Mouse (Mus musculus) gonadal fat pad, adult 2 months (tissue): ENCODE results near the gene Tff2. TPM values are rescaled to one million over a fixed set of nuclear protein-coding genes. Genes with fewer than 3 reads are reported as not detected.

ENCODE experiments used
- DNase-seq: peaks from one replicate; pipeline ENCODE4 v3.0.0-alpha.2; 2012; ENCODE audit warnings: low read depth
- polyA plus RNA-seq: library from polyadenylated mRNA; depleted of rRNA; stranded (reverse); fragments of >200 nt; gene quantifications from 2 replicates; pipeline ENCODE4 v1.2.3, GENCODE M21; 2012

Gene Tff2
- polyA plus RNA-seq, 1 experiment, result 0.31 TPM

- no peak for DNase-seq
Observed at GRCm38 (mm10) chr17:31136291-31136690, 7.8 kb downstream of the Tff2 start.

DNA sequence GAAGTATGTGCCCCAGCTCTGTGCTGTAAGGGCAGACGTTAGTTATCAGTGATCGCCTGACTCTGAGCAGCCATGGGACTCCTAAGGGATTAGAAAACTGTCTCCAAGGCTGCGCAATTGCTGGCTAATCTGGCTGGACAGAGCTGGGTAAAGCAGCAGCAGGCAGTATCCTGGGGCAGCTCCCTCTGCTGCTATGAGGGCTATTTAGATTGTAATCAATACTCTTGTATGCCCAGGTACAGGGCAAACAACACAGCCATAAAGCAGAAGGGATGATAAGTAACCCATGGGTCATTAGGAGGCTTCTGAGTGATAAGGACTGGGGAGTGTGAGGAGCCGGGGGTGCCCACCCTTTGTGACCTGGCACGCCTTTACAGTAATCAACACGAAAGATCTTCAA, 9.2 kb downstream of the Tff2 start:
- DNase-seq, result no peak

- no peak for DNase-seq
Observed at GRCm38 (mm10) chr17:31133776-31134175, 10.3 kb downstream of the Tff2 start.

GRCm38 (mm10) chr17:31131269-31131821, 12.7 kb downstream of the Tff2 start:
- no peak for DNase-seq

DNA sequence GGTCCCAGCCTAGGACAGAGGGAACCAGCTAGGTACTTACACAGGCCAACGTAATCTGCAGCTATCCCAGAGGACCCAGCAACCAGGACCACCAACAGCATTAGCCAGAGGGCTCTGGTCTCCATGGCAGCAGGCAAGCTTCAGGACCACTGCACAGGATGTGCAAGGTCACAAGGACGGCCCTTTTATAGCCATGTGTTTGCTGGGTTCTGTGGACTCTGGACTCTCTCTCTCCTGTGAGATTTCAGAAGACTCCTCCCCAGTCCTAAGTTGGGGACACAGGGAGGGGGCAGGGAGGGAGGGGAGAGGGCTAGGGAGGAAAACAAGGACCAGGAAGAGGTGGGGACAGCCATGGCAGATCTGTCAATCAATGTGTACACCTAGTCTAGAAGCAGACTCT, 14.6 kb downstream of the Tff2 start, which contains the start of gene Tff3:
Gene Tff3, minus strand, starts transcription at position 195 of the 400 bp plus-strand sequence.
- no peak for DNase-seq

GRCm38 (mm10) chr17:31128708-31129318, 15.3 kb downstream of the Tff2 start:
- DNase-seq, result no peak

GRCm38 (mm10) chr17:31125548-31126266, 18.4 kb downstream of the Tff2 start:
- DNase-seq, result no peak

DNA sequence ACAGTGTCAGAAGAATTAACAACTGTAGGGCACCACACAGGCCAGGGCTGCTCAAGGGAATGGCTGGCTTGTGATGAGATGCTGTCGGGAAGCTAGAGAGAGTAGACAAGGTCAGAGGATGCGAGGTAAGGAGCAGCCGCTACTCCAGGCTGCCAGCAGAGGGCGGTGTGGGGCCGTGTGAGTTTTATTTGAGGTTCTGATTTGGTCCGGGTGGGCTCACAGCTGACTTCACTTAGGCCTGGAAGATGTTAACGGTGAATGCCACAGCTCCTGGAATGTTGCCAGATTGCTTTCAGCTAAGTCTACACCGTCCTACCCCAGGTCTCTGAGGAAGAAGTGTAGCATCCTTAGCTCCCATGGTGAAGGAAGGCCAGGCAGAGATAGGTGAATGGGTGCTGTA, 22.1 kb downstream of the Tff2 start:
- no peak for DNase-seq

DNA sequence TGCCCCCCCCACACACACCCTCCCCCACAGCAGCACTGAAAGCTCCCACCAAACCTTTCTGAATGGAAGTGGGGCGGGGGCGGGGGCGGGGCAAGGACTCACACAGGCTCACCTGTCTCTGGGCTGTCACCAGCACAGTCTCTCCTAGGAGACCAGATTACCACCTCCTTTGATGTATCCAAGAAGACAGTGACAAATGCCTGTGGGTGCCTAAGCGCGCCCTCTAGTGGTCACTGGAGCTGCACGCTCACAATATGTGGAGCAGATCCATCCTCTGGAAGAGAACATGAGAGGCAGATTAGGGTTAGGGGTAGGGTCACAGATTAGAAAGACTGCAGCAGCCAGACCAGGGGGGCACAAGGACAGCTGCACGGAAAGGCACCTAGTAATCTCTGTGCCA, 24.7 kb downstream of the Tff2 start:
- no peak for DNase-seq

- no peak for DNase-seq
Observed at GRCm38 (mm10) chr17:31117946-31118345, 26.1 kb downstream of the Tff2 start.

DNA sequence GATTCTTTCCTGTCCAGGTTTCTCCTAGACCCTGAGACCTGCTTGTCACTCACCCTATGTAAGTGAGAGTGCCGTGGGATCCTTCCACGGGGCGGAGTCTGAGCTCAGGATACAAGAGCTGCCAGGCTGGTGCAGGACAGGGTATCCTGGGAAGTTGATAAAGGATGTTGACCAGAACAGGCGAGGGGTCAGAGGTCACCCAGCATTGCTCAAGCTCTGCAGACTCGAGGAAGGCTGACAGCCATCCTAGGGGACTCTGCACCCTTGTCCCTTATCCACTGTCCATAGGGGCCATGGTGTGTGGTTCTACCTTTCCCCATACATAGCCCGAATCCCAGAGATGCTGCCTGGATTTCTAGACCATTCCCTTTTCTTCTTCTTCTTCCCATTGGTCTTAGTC, 28.0 kb downstream of the Tff2 start:
- no peak for DNase-seq

GRCm38 (mm10) chr17:31113191-31113856, 30.8 kb downstream of the Tff2 start:
- no peak for DNase-seq

- DNase-seq, result no peak
Observed at GRCm38 (mm10) chr17:31108388-31108787, 35.7 kb downstream of the Tff2 start.

- no peak for DNase-seq
Observed at GRCm38 (mm10) chr17:31103823-31104222, 40.3 kb downstream of the Tff2 start.

- no peak for DNase-seq
Observed at GRCm38 (mm10) chr17:31103007-31103570, 41.0 kb downstream of the Tff2 start.

DNA sequence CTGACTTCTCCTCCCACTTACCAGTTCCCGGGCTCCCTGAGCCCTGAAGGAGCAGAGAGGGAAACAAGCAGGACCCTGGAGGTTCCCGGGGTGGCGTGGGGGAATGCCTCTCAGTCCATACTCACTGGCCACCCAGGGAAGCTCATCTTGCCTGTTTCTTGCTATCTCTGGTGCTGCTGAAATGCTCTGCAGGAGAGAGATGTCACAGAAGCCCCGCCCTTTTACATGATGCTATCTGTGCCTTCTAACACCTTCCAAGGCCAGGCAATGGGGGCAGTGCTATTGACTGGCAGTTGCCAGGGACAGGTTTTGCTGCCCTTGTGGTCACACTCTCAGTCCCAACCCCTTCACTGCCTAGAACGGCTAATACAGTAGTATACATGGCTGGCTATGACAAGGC, 45.3 kb downstream of the Tff2 start:
- no peak for DNase-seq

- DNase-seq, result no peak
Observed at GRCm38 (mm10) chr17:31096893-31097292, 47.2 kb downstream of the Tff2 start.

DNA sequence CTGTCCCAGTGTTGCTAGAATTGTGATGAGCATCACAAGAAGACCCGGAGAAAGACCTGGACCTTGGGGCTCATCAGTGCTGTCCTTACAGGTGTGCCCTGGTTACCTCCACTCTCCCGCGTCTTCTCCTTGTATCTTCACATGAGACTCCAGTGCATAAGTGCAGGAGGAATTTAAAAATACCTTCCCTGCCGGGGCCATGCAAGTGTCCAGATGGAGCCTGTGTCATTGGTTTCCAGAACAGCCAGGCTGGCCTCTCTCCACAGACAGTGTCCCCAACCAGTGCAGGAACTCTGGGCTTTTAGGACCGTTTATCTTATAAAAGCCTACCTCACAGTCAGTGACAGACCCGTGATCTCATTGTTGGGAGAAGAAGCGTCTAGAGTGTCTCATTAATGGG, 48.5 kb downstream of the Tff2 start:
- no peak for DNase-seq

DNA sequence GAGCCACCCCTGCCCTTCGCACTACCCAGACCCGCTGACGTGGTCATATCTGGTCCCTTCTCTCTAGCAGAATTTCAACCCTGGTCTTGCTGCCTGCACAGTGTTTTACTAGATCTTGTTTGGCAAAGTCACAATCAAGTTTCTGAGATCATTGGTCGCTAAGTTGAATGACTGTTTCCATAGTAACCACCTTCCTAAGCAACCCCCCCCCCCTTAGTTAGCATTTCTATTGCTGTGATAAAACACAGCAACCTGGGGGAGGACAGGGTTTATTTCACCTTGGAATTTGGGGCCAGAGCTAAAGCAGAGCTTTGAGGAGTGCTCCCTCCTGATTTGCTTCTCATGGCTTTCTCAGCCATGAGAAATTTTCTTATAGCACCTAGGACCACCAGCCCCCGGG, 49.3 kb downstream of the Tff2 start:
- DNase-seq, result no peak
